Mouse (Mus musculus): ENCODE measurements at regions not wholly inside any gene's neighbourhood (a gene's known extent, or its start where the extent isn't known, plus 50 kb on each side); places are given as distances from the start of the nearest gene placed in this dataset.

- Histone ChIP-seq H3K9ac (no peak overlapping the region), H3K27ac (ENCODE audit: low read depth, low read length) (no peak overlapping the region), H3K9me3 (ENCODE audit: low read length) (no peaks in the 10 kb centered on the region), H3K4me1 (ENCODE audit: insufficient read depth) (no peaks in the 10 kb centered on the region), H3K27me3 (ENCODE audit: insufficient read depth, low read length) (no peaks in the 10 kb centered on the region), H3K36me3 (ENCODE audit: insufficient read depth) (no peaks in the 10 kb centered on the region), H3K4me2 (ENCODE audit: low read depth) (no peak overlapping the region), H3K4me3 (ENCODE audit: low read depth, low read length) (no peak overlapping the region)
- DNase-seq (no peak), ATAC-seq (no peak)
- TF ChIP-seq CTCF (IDR thresholded peaks at IDR 0.05; ENCODE audit: low read depth): no peak
- 84% methylated on average over 1 of the region's 1 CpGs for WGBS
Measured at GRCm38 (mm10) chr16:9408196-9408595, 578.3 kb downstream of the 1810013L24Rik start.

- TF ChIP-seq CTCF (IDR thresholded peaks at IDR 0.05; ENCODE audit: low read depth): no peak
- H3K4me3 ChIP-seq (ENCODE audit: low read depth, low read length): no peak overlapping the region
- H3K36me3 ChIP-seq (ENCODE audit: insufficient read depth): no peaks in the 10 kb centered on the region
- DNase-seq: no peak
- no peaks in the 10 kb centered on the region for H3K4me1 ChIP-seq (ENCODE audit: insufficient read depth)
- ATAC-seq: no peak
- no peaks in the 10 kb centered on the region for H3K9me3 ChIP-seq (ENCODE audit: low read length)
- H3K27ac ChIP-seq (ENCODE audit: low read depth, low read length): no peak overlapping the region
- no peak overlapping the region for H3K9ac ChIP-seq
- H3K4me2 ChIP-seq (ENCODE audit: low read depth): no peak overlapping the region
- H3K27me3 ChIP-seq (ENCODE audit: insufficient read depth, low read length): no peaks in the 10 kb centered on the region
Measured at GRCm38 (mm10) chr16:9430509-9430908, 564.9 kb downstream of the Grin2a start.

- DNase-seq (no peak), ATAC-seq (no peak)
- Histone ChIP-seq H3K4me3 (ENCODE audit: low read depth, low read length) (no peak overlapping the region), H3K27me3 (ENCODE audit: insufficient read depth, low read length) (no peaks in the 10 kb centered on the region), H3K9me3 (ENCODE audit: low read length) (no peaks in the 10 kb centered on the region), H3K36me3 (ENCODE audit: insufficient read depth) (no peaks in the 10 kb centered on the region), H3K4me1 (ENCODE audit: insufficient read depth) (no peaks in the 10 kb centered on the region), H3K27ac (ENCODE audit: low read depth, low read length) (no peak overlapping the region), H3K9ac (no peak overlapping the region), H3K4me2 (ENCODE audit: low read depth) (no peak overlapping the region)
- 13% methylated on average over 2 of the region's 2 CpGs for WGBS
- TF ChIP-seq CTCF (IDR thresholded peaks at IDR 0.05; ENCODE audit: low read depth): no peak
Measured at GRCm38 (mm10) chr16:9439300-9439856, 556.0 kb downstream of the Grin2a start.

GRCm38 (mm10) chr16:9439891-9440290, 555.5 kb downstream of the Grin2a start:
- ATAC-seq (no peak), DNase-seq (no peak)
- Histone ChIP-seq H3K4me1 (ENCODE audit: insufficient read depth) (no peaks in the 10 kb centered on the region), H3K9ac (no peak overlapping the region), H3K4me2 (ENCODE audit: low read depth) (no peak overlapping the region), H3K27me3 (ENCODE audit: insufficient read depth, low read length) (no peaks in the 10 kb centered on the region), H3K36me3 (ENCODE audit: insufficient read depth) (no peaks in the 10 kb centered on the region), H3K27ac (ENCODE audit: low read depth, low read length) (no peak overlapping the region), H3K9me3 (ENCODE audit: low read length) (no peaks in the 10 kb centered on the region), H3K4me3 (ENCODE audit: low read depth, low read length) (no peak overlapping the region)
- TF ChIP-seq CTCF (IDR thresholded peaks at IDR 0.05; ENCODE audit: low read depth): no peak
- 50% methylated on average over 1 of the region's 1 CpGs for WGBS

GRCm38 (mm10) chr16:9452058-9452457, 543.3 kb downstream of the Grin2a start:
- no peak overlapping the region for H3K9ac ChIP-seq
- 58% methylated on average over 4 of the region's 4 CpGs for WGBS
- peak; percentile 53; the same call in 1 of the 2 replicates for ATAC-seq
- no peak overlapping the region for H3K4me2 ChIP-seq (ENCODE audit: low read depth)
- H3K36me3 ChIP-seq (ENCODE audit: insufficient read depth): no peaks in the 10 kb centered on the region
- 0 out of 2 replicates have a peak, but pooled peaks cover 4% of the 10 kb centered on the region for H3K4me1 ChIP-seq (ENCODE audit: insufficient read depth)
- H3K27ac ChIP-seq (ENCODE audit: low read depth, low read length): no peak overlapping the region
- no peak for TF ChIP-seq CTCF (IDR thresholded peaks at IDR 0.05; ENCODE audit: low read depth)
- H3K9me3 ChIP-seq (ENCODE audit: low read length): no peaks in the 10 kb centered on the region
- DNase-seq: peak; percentile 64
- H3K27me3 ChIP-seq (ENCODE audit: insufficient read depth, low read length): no peaks in the 10 kb centered on the region
- no peak overlapping the region for H3K4me3 ChIP-seq (ENCODE audit: low read depth, low read length)

GRCm38 (mm10) chr16:9457574-9457973, 537.8 kb downstream of the Grin2a start:
- TF ChIP-seq CTCF (IDR thresholded peaks at IDR 0.05; ENCODE audit: low read depth): no peak
- no peaks in the 10 kb centered on the region for H3K27me3 ChIP-seq (ENCODE audit: insufficient read depth, low read length)
- WGBS: 57% methylated on average over 6 of the region's 6 CpGs
- peak; percentile 35 for DNase-seq
- no peak overlapping the region for H3K9ac ChIP-seq
- H3K9me3 ChIP-seq (ENCODE audit: low read length): no peaks in the 10 kb centered on the region
- H3K27ac ChIP-seq (ENCODE audit: low read depth, low read length): no peak overlapping the region
- no peak overlapping the region for H3K4me2 ChIP-seq (ENCODE audit: low read depth)
- peak; percentile 74 for ATAC-seq
- no peak overlapping the region for H3K4me3 ChIP-seq (ENCODE audit: low read depth, low read length)
- H3K36me3 ChIP-seq (ENCODE audit: insufficient read depth): no peaks in the 10 kb centered on the region
- no peaks in the 10 kb centered on the region for H3K4me1 ChIP-seq (ENCODE audit: insufficient read depth)

- no peaks in the 10 kb centered on the region for H3K27me3 ChIP-seq (ENCODE audit: insufficient read depth, low read length)
- no peaks in the 10 kb centered on the region for H3K9me3 ChIP-seq (ENCODE audit: low read length)
- ATAC-seq (no peak), DNase-seq (no peak)
- H3K4me1 ChIP-seq (ENCODE audit: insufficient read depth): no peaks in the 10 kb centered on the region
- no peak overlapping the region for H3K4me2 ChIP-seq (ENCODE audit: low read depth)
- TF ChIP-seq CTCF (IDR thresholded peaks at IDR 0.05; ENCODE audit: low read depth): no peak
- H3K36me3 ChIP-seq (ENCODE audit: insufficient read depth): no peaks in the 10 kb centered on the region
- no peak overlapping the region for H3K4me3 ChIP-seq (ENCODE audit: low read depth, low read length)
- 90% methylated on average over 3 of the region's 3 CpGs for WGBS
- H3K9ac ChIP-seq: no peak overlapping the region
- no peak overlapping the region for H3K27ac ChIP-seq (ENCODE audit: low read depth, low read length)
Measured at GRCm38 (mm10) chr16:9462497-9462896, 532.9 kb downstream of the Grin2a start.

Measured in forebrain, postnatal 0 days (tissue).